Mouse (Mus musculus) hindbrain, embryonic 13.5 days (tissue): ENCODE measurements around the gene Olfr1388. TPM values are rescaled to one million over a fixed set of nuclear protein-coding genes. Genes with fewer than 3 reads are reported as not detected.
"Not testable (repeated sequence)": the region's sequence is repeated elsewhere in the genome, so short reads cannot be mapped to it uniquely, and the experiment has no call there.

Source experiments
- ATAC-seq: fragments of 200-750 bp; cut with Nextera tagmentation; 2 replicates; pipeline ENCODE4 v1.8.0; 2017; ENCODE audit warnings: moderate TSS enrichment; ENCODE audit not compliant: low FRiP score
- H3K27ac ChIP-seq: fragments of 300-500 bp; sonication (generic); 2 replicates; pipeline ENCODE4 v1.5.1; 2015; ENCODE audit warnings: inconsistent platforms, mild to moderate bottlenecking, moderate library complexity
- H3K27me3 ChIP-seq: fragments of 300-500 bp; sonication (generic); 2 replicates; pipeline ENCODE4 v1.6.1; 2015; ENCODE audit warnings: mild to moderate bottlenecking, inconsistent platforms
- H3K36me3 ChIP-seq: fragments of 300-500 bp; sonication (generic); 2 replicates; pipeline ENCODE4 v1.6.1; 2015; ENCODE audit warnings: mild to moderate bottlenecking, inconsistent platforms
- H3K4me1 ChIP-seq: fragments of 300-500 bp; sonication (generic); replicated peaks from 2 replicates; pipeline ENCODE4 v1.6.1; 2015; ENCODE audit warnings: inconsistent platforms
- H3K4me2 ChIP-seq: fragments of 300-500 bp; sonication (generic); 2 replicates; pipeline ENCODE4 v1.6.1; 2015; ENCODE audit warnings: inconsistent platforms, mild to moderate bottlenecking, moderate library complexity
- H3K4me3 ChIP-seq: fragments of 300-500 bp; sonication (generic); 2 replicates; pipeline ENCODE4 v1.5.1; 2015; ENCODE audit warnings: mild to moderate bottlenecking, inconsistent platforms
- H3K9ac ChIP-seq: fragments of 300-500 bp; sonication (generic); 2 replicates; pipeline ENCODE4 v1.6.1; 2015; ENCODE audit warnings: mild to moderate bottlenecking, inconsistent platforms
- H3K9me3 ChIP-seq: fragments of 300-500 bp; sonication (generic); 2 replicates; pipeline ENCODE4 v1.6.1; 2016; ENCODE audit warnings: inconsistent platforms
- WGBS: fragments of 180-500 bp; shearing (Covaris S2); methylation state at CpG from one replicate; pipeline ENCODE4 v1.1.7; 2015; 5-methylcytosine and 5-hydroxymethylcytosine counted together
- polyA plus RNA-seq: library from polyadenylated mRNA; unstranded; fragments of >200 nt; fragmentation: Nextera tagmentation; extraction: Ambion mirVana; gene quantifications from 2 replicates; pipeline ENCODE4 v1.2.1, GENCODE M21; 2015

Gene Olfr1388
- 0.09 TPM in 1 of 2 replicates, not detected in the other for polyA plus RNA-seq

DNA sequence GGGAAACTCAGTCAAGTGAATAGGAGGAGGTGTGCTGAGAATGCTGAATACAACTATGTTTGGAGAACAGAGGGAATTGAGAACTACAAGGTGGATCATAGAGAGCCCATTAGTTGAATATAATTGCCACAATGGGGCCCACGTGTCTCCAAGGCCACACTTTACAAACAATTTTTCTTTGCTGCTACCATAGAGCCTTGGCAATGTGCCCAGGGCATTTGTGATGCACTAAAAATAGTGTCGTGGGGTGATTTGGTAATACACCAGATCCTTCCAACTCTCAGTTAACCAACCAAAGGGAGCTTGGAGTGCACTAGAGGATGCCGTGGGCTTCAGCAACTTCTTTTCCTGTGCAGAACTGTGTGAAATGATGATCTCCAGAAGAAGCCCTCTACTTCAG, at the start of gene Olfr1388:
Gene Olfr1388 (plus strand): TSS at position 214 of the 400 bp plus-strand sequence.
- ATAC-seq, result no peak
- H3K9me3 ChIP-seq, result no peaks in the 10 kb centered on the region
- no peak within 1 kb of the TSS for H3K27ac ChIP-seq
- H3K4me2 ChIP-seq, result no peak within 1 kb of the TSS
- H3K4me1 ChIP-seq, result no peaks in the 10 kb centered on the region
- no peaks in the 10 kb centered on the region for H3K27me3 ChIP-seq
- 74% methylated on average over 3 of the region's 3 CpGs for WGBS
- H3K9ac ChIP-seq, result no peak within 1 kb of the TSS
- H3K36me3 ChIP-seq, result no peaks in the 10 kb centered on the region
- no peak within 1 kb of the TSS for H3K4me3 ChIP-seq

DNA sequence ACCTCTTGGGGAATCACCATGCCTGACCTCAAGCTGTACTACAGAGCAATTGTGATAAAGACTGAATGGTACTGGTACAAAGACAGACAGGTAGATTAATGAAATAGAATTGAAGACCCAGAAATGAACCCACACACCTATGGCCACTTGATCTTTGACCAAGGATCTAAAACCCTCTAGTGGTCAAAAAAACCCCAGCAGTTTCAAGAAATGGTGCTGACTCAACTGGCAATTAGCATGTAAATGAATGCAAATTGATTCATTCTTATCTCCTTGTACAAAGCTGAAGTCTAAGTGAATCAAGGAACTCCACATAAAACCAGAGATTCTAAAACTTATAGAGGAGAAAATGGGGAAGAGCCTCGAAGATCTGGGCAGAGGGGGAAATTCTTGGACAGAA, 43.7 kb upstream of the Olfr1388 start:
- not testable (repeated sequence) for H3K4me1 ChIP-seq, H3K4me3 ChIP-seq, H3K9ac ChIP-seq, H3K36me3 ChIP-seq, H3K4me2 ChIP-seq, H3K9me3 ChIP-seq, H3K27me3 ChIP-seq, ATAC-seq, H3K27ac ChIP-seq
- 85% methylated on average over 1 of the region's 1 CpGs for WGBS

DNA sequence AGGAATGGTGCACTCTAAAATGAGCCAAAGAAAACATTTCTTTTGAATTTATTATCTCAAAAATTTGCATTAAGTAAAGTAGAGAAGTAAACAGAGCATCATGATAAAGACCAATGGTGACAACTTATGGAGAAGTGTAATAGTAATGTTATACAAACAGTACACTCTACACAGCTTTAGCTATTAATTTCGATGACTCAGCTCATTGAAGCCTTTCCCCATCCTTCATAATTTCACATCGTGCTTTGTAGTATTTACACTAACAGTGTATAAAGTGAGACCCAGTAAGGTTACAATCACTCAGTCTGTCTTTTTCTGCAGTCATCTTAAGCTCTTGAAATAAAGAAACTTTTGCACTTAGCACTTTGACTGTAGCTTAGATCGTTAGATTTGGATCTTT, 29.6 kb upstream of the Olfr1388 start:
- Histone ChIP-seq H3K4me3 (no peak overlapping the region), H3K9me3 (no peaks in the 10 kb centered on the region), H3K4me2 (no peak overlapping the region), H3K27me3 (no peaks in the 10 kb centered on the region), H3K9ac (no peak overlapping the region), H3K4me1 (no peaks in the 10 kb centered on the region), H3K36me3 (no peaks in the 10 kb centered on the region), H3K27ac (no peak overlapping the region)
- WGBS, result 75% methylated on average over 3 of the region's 3 CpGs
- no peak for ATAC-seq

DNA sequence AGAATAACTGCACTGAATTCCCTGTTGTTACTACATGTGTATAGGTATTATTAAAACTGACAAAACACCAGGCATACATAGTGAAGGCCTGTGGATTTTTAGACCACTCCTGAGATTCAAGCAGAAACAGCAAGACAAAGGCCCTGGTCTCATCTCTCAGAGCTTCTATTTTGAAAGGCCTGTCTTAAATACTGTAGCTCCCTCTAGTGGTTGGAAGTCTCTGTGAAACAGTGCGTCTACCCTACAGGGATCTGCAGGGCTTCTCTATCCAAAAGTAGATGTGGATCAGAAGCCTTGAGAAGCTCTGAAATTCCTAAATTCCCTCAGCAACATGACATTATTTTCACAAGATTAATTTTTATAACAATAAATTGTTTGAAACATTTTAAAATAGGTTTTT, 25.9 kb upstream of the Olfr1388 start:
- no peaks in the 10 kb centered on the region for H3K27me3 ChIP-seq
- no peak overlapping the region for H3K4me2 ChIP-seq
- no peaks in the 10 kb centered on the region for H3K4me1 ChIP-seq
- WGBS, result 33% methylated on average over 1 of the region's 1 CpGs
- no peak overlapping the region for H3K9ac ChIP-seq
- H3K9me3 ChIP-seq, result no peaks in the 10 kb centered on the region
- no peaks in the 10 kb centered on the region for H3K36me3 ChIP-seq
- ATAC-seq, result no peak
- no peak overlapping the region for H3K27ac ChIP-seq
- no peak overlapping the region for H3K4me3 ChIP-seq

DNA sequence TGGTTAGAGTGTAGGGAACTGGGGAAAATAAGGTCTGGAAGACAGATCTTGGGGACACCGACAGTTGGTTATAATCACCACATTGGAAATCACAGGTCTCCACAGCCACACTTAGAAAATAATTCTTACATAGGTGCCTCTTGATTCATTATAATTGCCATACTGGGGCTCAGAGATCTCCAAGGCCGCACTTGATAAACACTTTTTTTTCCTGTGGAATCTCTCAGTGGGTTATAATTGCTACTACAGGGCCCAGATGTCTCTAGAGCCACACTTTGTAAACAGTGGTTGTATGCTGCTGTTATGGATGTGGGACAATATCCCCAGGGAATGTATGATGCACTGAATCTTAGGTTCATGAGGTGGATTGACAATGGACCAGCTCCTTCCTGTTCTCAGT, 13.7 kb upstream of the Olfr1388 start, which contains the start of gene Olfr1389:
Gene Olfr1389 (plus strand): TSS at position 301 of the 400 bp plus-strand sequence.
- 91% methylated on average over 2 of the region's 2 CpGs for WGBS
- Histone ChIP-seq H3K9ac (no peak within 1 kb of the TSS), H3K27me3 (no peaks in the 10 kb centered on the region), H3K27ac (no peak within 1 kb of the TSS), H3K4me3 (no peak within 1 kb of the TSS), H3K4me2 (no peak within 1 kb of the TSS), H3K9me3 (no peaks in the 10 kb centered on the region), H3K4me1 (no peaks in the 10 kb centered on the region), H3K36me3 (no peaks in the 10 kb centered on the region)
- ATAC-seq, result no peak

DNA sequence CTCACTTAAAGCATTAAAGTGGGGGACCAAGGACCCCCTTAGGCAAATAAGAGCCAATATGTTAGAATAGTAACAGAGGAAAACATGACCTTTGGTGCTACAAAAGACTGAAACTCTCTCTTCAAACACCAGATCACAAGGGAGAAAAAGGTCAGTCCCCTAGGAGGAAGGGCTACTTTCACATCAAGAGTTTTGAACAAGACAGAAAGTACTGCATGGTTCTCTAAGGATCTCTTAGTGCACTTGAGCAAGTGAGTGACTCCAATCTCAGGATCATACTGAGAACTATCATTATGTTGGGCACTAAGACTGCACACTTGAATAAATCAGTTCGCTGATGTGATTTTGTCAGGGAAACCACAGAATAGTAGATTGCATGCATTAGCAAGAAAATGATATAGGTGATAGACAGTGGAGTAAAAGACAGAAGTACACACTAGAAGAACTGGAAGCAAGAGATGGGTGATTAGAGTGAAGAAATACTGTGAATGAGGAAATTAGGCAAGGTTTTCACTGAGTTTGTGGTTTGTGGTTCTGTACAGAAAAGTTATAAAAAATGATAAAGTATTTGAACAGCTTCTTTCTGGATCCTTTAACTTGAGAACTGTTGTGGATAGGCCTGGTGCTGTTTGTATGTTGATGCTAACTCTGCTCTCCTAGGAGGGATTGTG, 11.0 kb upstream of the Olfr1388 start:
- Histone ChIP-seq H3K27ac (no peak overlapping the region), H3K27me3 (no peaks in the 10 kb centered on the region), H3K9me3 (no peaks in the 10 kb centered on the region), H3K4me1 (no peaks in the 10 kb centered on the region), H3K36me3 (no peaks in the 10 kb centered on the region), H3K9ac (no peak overlapping the region), H3K4me2 (no peak overlapping the region), H3K4me3 (no peak overlapping the region)
- ATAC-seq, result no peak
- WGBS, result 90% methylated on average over 1 of the region's 1 CpGs

DNA sequence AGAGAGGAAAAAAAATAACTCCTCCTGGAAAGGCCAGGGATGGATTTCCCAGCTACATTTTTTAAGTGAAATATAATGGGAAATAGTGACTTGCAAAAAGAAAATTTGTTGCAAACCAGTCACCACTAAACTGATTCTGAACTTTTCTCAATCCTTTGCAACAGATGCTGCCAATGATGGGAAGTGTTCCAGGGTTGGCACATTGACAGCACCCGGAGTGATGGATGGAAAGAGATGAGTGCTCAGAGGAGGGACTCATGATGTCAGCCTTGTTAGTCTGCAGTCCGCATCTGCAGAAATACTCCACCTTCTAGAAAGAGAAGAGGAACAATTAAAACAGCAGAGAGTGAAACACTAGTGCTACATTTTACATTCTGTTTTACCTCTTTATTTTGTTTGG, 6.8 kb upstream of the Olfr1388 start:
- no peak overlapping the region for H3K4me3 ChIP-seq
- H3K4me2 ChIP-seq, result no peak overlapping the region
- WGBS, result 97% methylated on average over 2 of the region's 2 CpGs
- H3K27ac ChIP-seq, result no peak overlapping the region
- ATAC-seq, result no peak
- no peak overlapping the region for H3K9ac ChIP-seq
- no peaks in the 10 kb centered on the region for H3K36me3 ChIP-seq
- H3K4me1 ChIP-seq, result no peaks in the 10 kb centered on the region
- H3K27me3 ChIP-seq, result no peaks in the 10 kb centered on the region
- H3K9me3 ChIP-seq, result no peaks in the 10 kb centered on the region

DNA sequence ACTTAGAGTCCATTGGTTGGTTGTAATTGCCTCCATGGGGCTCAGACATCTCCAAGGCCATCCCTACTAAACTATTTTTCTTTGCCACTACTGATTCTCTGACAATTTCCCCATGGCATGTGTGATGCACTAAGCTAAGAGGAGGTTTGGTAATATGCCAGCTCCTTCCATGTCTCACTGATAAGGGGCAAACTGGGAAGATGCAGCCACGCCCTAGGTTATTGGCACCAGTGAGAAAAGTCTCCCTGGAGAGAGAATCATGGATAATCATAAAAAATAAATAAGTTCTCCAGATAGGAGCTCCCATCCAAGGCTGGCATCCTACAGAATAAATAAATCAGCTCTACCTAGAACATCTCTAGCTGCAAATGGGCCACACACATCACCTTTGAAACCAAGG, 18.6 kb downstream of the Olfr1388 start, which contains the start of gene Olfr1387:
Gene Olfr1387 (plus strand): TSS at position 301 of the 400 bp plus-strand sequence.
- Histone ChIP-seq H3K36me3 (no peaks in the 10 kb centered on the region), H3K27ac (no peak within 1 kb of the TSS), H3K9ac (no peak within 1 kb of the TSS), H3K4me3 (no peak within 1 kb of the TSS), H3K4me2 (no peak within 1 kb of the TSS), H3K9me3 (no peaks in the 10 kb centered on the region), H3K27me3 (no peaks in the 10 kb centered on the region), H3K4me1 (no peaks in the 10 kb centered on the region)
- 89% methylated on average over 1 of the region's 1 CpGs for WGBS
- no peak for ATAC-seq

DNA sequence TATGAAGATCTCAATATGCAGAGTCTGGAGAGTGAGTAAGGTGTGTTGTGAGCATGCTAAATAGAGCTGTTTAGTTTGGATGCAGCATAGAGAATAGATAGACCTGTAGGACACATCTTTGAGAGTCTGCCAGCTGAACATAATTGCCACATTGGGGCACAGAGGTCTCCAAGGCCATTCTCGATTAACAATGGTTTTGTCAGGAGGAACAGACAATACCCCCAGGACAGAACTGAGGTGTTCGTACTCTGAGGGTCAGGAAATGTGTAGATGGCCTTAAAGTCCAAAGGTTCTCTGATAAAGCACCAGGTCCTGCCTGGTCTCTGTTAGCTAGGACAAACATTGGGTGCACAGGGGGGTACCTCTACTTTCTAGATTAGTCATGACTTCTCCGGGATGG, 28.3 kb downstream of the Olfr1388 start, which contains the start of gene Olfr1386:
Gene Olfr1386 (plus strand): TSS at position 301 of the 400 bp plus-strand sequence.
- H3K9ac ChIP-seq, H3K27ac ChIP-seq, ATAC-seq, H3K4me3 ChIP-seq, H3K4me1 ChIP-seq, H3K9me3 ChIP-seq, H3K27me3 ChIP-seq, H3K4me2 ChIP-seq, H3K36me3 ChIP-seq: not testable (repeated sequence)
- 84% methylated on average over 3 of the region's 3 CpGs for WGBS

DNA sequence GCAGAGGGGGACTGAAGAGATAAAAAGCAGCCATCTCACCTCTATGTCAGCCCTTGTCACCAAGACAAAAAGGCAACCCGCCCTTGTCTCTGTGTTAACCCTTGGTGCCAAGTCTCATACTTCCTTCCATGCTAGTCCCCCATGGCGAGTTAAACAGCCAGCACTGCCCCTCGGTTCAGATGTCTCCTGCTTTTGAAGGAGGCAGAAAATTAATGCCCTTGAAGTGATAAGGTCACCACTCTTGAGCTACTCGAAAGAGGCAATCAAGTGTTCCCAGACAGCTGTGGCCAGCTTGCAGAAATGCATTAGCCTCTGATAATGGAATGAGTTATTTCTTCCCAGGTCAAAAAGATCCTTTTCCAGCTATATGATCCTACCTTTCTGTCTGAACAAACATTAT, 49.5 kb downstream of the Olfr1388 start:
- Histone ChIP-seq H3K9me3 (no peaks in the 10 kb centered on the region), H3K4me2 (no peak overlapping the region), H3K4me1 (no peaks in the 10 kb centered on the region), H3K27me3 (no peaks in the 10 kb centered on the region), H3K9ac (no peak overlapping the region), H3K36me3 (no peaks in the 10 kb centered on the region), H3K4me3 (no peak overlapping the region), H3K27ac (no peak overlapping the region)
- 43% methylated on average over 4 of the region's 4 CpGs for WGBS
- ATAC-seq, result no peak

DNA sequence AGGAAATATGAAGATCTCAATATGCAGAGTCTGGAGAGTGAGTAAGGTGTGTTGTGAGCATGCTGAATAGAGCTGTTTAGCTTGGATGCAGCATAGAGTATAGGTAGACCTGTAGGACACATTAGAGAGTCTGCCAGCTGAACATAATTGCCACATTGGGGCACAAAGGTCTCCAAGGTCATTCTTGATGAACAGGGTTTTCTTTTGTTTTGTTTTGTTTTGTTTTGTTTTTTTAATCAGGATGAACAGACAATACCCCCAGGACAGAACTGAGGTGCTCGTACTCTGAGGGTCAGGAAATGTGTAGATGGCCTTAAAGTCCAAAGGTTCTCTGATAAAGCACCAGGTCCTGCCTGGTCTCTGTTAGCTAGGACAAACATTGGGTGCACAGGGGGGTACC, 52.3 kb downstream of the Olfr1388 start, which contains the start of gene Olfr1385:
Gene Olfr1385 (plus strand): TSS at position 301 of the 400 bp plus-strand sequence.
- not testable (repeated sequence) for H3K27ac ChIP-seq, H3K4me2 ChIP-seq, H3K27me3 ChIP-seq, H3K4me3 ChIP-seq, H3K4me1 ChIP-seq, H3K9me3 ChIP-seq, H3K36me3 ChIP-seq, ATAC-seq, H3K9ac ChIP-seq
- WGBS, result 85% methylated on average over 1 of the region's 1 CpGs
